Mouse (Mus musculus): ENCODE results near the gene P2ry13. TPM values are rescaled to one million over a fixed set of nuclear protein-coding genes. Genes with fewer than 3 reads are reported as not detected.

The P2ry13 gene
- polyA plus RNA-seq, 1 experiment from 2014 or later = 2.0 TPM

GRCm38 (mm10) chr3:59168476-59168875 is 42.2 kb downstream of the P2ry13 start:
- Histone ChIP-seq H3K36me3 (ENCODE audit: control insufficient read depth, insufficient read depth, low read length) (no peaks in the 10 kb centered on the region), H3K27ac (replicated peaks; ENCODE audit: low read depth, low read length) (no peak overlapping the region), H3K27me3 (replicated peaks; ENCODE audit: control insufficient read depth, insufficient read depth, low read length) (no peaks in the 10 kb centered on the region), H3K4me1 (ENCODE audit: control insufficient read depth, insufficient read depth, low read length) (peaks cover 4% of the 10 kb centered on the region; the same call in 1 of the 2 replicates), H3K9me3 (ENCODE audit: control insufficient read depth, low read length) (no peaks in the 10 kb centered on the region), H3K4me3 (ENCODE audit: low read depth, low read length) (no peak overlapping the region), H3K9ac (ENCODE audit: low read depth, low read length) (no peak overlapping the region), H3K4me2 (ENCODE audit: low read depth, low read length) (no peak overlapping the region)
- ATAC-seq (ENCODE audit: low read depth) (no peak), DNase-seq (ENCODE audit: low spot score) (no peak)
- WGBS = 85% methylated on average over 6 of the region's 6 CpGs

GRCm38 (mm10) chr3:59167417-59168054 is 43.1 kb downstream of the P2ry13 start:
- ATAC-seq (ENCODE audit: low read depth) (no peak), DNase-seq (ENCODE audit: low spot score) (peak; percentile 53)

GRCm38 (mm10) chr3:59160465-59160864 is 50.2 kb downstream of the P2ry13 start:
- Histone ChIP-seq H3K27ac (replicated peaks; ENCODE audit: low read depth, low read length) (no peak overlapping the region), H3K9me3 (ENCODE audit: control insufficient read depth, low read length) (no peaks in the 10 kb centered on the region), H3K4me3 (ENCODE audit: low read depth, low read length) (no peak overlapping the region), H3K9ac (ENCODE audit: low read depth, low read length) (no peak overlapping the region), H3K4me1 (ENCODE audit: control insufficient read depth, insufficient read depth, low read length) (no peaks in the 10 kb centered on the region), H3K36me3 (ENCODE audit: control insufficient read depth, insufficient read depth, low read length) (no peaks in the 10 kb centered on the region), H3K27me3 (replicated peaks; ENCODE audit: control insufficient read depth, insufficient read depth, low read length) (no peaks in the 10 kb centered on the region), H3K4me2 (ENCODE audit: low read depth, low read length) (no peak overlapping the region)
- WGBS = 82% methylated on average over 1 of the region's 1 CpGs
- DNase-seq (ENCODE audit: low spot score) (no peak), ATAC-seq (ENCODE audit: low read depth) (no peak)

More at GRCm38 (mm10) chr3:59167417-59168054, 43.1 kb downstream of the P2ry13 start:
- no peak overlapping the region for H3K9ac ChIP-seq (ENCODE audit: low read depth, low read length)
- H3K36me3 ChIP-seq (ENCODE audit: control insufficient read depth, insufficient read depth, low read length) = no peaks in the 10 kb centered on the region
- H3K4me1 ChIP-seq (ENCODE audit: control insufficient read depth, insufficient read depth, low read length) = peaks cover 4% of the 10 kb centered on the region; the same call in 1 of the 2 replicates
- no peaks in the 10 kb centered on the region for H3K27me3 ChIP-seq (replicated peaks; ENCODE audit: control insufficient read depth, insufficient read depth, low read length)
- H3K4me2 ChIP-seq (ENCODE audit: low read depth, low read length) = no peak overlapping the region
- H3K4me3 ChIP-seq (ENCODE audit: low read depth, low read length) = no peak overlapping the region
- 62% methylated on average over 2 of the region's 2 CpGs for WGBS
- H3K9me3 ChIP-seq (ENCODE audit: control insufficient read depth, low read length) = no peaks in the 10 kb centered on the region
- no peak overlapping the region for H3K27ac ChIP-seq (replicated peaks; ENCODE audit: low read depth, low read length)

Other genes starting within 250 kb of the P2ry13 start
- 3.3 and 3.4 TPM in 2 replicates for gene Med12l, start 205.1 kb downstream of the P2ry13 start, polyA plus RNA-seq (2014; fragmentation: Nextera tagmentation; extraction: Ambion mirVana)
- 0.80 and 1.1 TPM in 2 replicates for gene Gpr171, start 109.1 kb downstream of the P2ry13 start, polyA plus RNA-seq (2014; fragmentation: Nextera tagmentation; extraction: Ambion mirVana)
- 1.8 and 2.1 TPM in 2 replicates for gene P2ry14, start 57.3 kb downstream of the P2ry13 start, polyA plus RNA-seq (2014; fragmentation: Nextera tagmentation; extraction: Ambion mirVana)
- 7.4 and 7.9 TPM in 2 replicates for gene Gpr87, start 15.8 kb downstream of the P2ry13 start, polyA plus RNA-seq (2014; fragmentation: Nextera tagmentation; extraction: Ambion mirVana)
- gene P2ry12, start 52.0 kb upstream of the P2ry13 start, polyA plus RNA-seq (2014; fragmentation: Nextera tagmentation; extraction: Ambion mirVana) = 2.8 and 3.7 TPM in 2 replicates
- gene Igsf10, start 133.5 kb upstream of the P2ry13 start, polyA plus RNA-seq (2014; fragmentation: Nextera tagmentation; extraction: Ambion mirVana) = 24.3 and 26.0 TPM in 2 replicates

Data from embryonic facial prominence, embryonic 14.5 days (tissue).